In the genomic region with DNA sequence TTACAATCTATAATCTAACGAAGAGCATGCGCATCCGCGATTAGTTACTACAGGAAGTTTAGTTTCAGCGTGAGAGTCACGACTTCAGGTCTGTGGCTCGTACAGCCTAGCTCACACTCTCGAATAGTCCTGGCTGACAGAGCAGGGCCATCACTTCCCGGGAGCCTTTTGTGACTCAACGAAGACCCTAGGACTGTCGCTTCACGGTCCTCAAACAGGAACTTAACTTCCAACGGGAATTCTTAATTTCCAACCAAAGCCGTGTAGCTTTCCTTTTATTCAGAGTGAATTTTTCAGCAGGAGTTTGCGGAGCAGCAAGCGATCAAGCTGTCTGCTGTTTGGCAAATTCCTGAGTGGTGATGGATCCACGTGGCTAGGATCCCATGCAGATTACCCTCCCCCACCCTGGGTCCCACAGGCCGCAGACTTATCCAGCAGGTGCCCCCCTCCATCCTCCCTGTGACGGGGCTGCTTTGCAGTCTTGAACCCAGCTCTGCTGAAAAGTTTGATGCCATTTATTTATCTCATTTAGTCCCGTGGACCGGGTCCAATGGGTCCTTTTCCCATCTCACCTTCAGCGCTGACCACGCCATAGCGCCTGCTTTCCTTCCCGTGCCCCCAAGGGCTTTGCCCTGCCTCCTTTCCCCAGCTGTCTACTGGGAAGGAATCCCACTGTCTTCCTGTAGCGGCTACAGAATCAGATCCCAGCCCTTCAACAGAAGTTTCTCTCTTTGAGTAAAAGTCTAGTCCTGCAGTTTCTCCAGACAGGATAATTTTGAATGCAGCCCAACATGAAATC, we compare ENCODE assay signal across 13 mouse cellular contexts.
DNase-seq lines count a peak whose midpoint lies in the region; ATAC-seq and TF ChIP-seq lines count a peak whose summit lies in the region.
"Had no signal": no experiment of that assay in that cellular context is flagged by ENCODE, and none has a peak within 500 bp of the region (broad histone marks: within the 10 kb centered on the region; RNA-seq: fewer than 3 reads in every experiment).

No protein-coding gene starts in this region.

- no peak for DNase-seq in intestine, embryonic 14.5 days (ENCODE audit: low spot score)
- DNase-seq in midbrain, embryonic 11.5 days (ENCODE audit: low spot score, missing footprints) = peak; percentile 78
- DNase-seq in Muller cell, postnatal 12 days (ENCODE audit: inconsistent ontology term) = no peak
- DNase-seq: forebrain, postnatal 0 days; right cerebral cortex, postnatal 25 days had no signal

- H3K36me3 ChIP-seq in intestine, embryonic 14.5 days (ENCODE audit: control insufficient read depth, insufficient read depth, low read length) = no peaks in the 10 kb centered on the region
- H3K36me3 ChIP-seq in intestine, postnatal 0 days (ENCODE audit: control insufficient read depth, insufficient read depth) = no peaks in the 10 kb centered on the region
- H3K36me3 ChIP-seq in midbrain, embryonic 11.5 days (ENCODE audit: control insufficient read depth, insufficient read depth, low read length) = no peaks in the 10 kb centered on the region
- no peaks in the 10 kb centered on the region for H3K36me3 ChIP-seq in midbrain, embryonic 16.5 days (ENCODE audit: control insufficient read depth, insufficient read depth, low read length)
- no peaks in the 10 kb centered on the region for H3K36me3 ChIP-seq in heart, embryonic 15.5 days
- H3K36me3 ChIP-seq: kidney, embryonic 15.5 days; neural tube, embryonic 13.5 days had no signal

- no peak overlapping the region for H3K9ac ChIP-seq in intestine, embryonic 14.5 days (ENCODE audit: low read length)
- no peak overlapping the region for H3K9ac ChIP-seq in intestine, postnatal 0 days (ENCODE audit: low read depth, low read length)
- H3K9ac ChIP-seq in midbrain, embryonic 11.5 days (ENCODE audit: low read length) = no peak overlapping the region
- H3K9ac ChIP-seq in midbrain, embryonic 16.5 days (ENCODE audit: low read depth, low read length) = no peak overlapping the region
- H3K9ac ChIP-seq in heart, embryonic 15.5 days = no peak overlapping the region
- H3K9ac ChIP-seq: forebrain, postnatal 0 days; kidney, embryonic 15.5 days; neural tube, embryonic 13.5 days had no signal

- peak overlapping the region; percentile 11; the same call in 1 of the 2 replicates for H3K4me2 ChIP-seq in intestine, embryonic 14.5 days (ENCODE audit: low read length)
- H3K4me2 ChIP-seq in intestine, postnatal 0 days (replicated peaks; ENCODE audit: low read depth) = no peak overlapping the region
- H3K4me2 ChIP-seq in midbrain, embryonic 11.5 days = no peak overlapping the region
- H3K4me2 ChIP-seq in midbrain, embryonic 16.5 days (ENCODE audit: low read length) = no peak overlapping the region
- peak overlapping the region; percentile 36 for H3K4me2 ChIP-seq in heart, embryonic 15.5 days
- H3K4me2 ChIP-seq: kidney, embryonic 15.5 days; neural tube, embryonic 13.5 days had no signal

- WGBS in intestine, embryonic 14.5 days = 73% methylated on average over 26 of the region's 26 CpGs
- WGBS in intestine, postnatal 0 days = 79% methylated on average over 26 of the region's 26 CpGs
- 79% methylated on average over 26 of the region's 26 CpGs for WGBS in midbrain, embryonic 11.5 days
- 77% methylated on average over 26 of the region's 26 CpGs for WGBS in midbrain, embryonic 16.5 days
- WGBS in heart, embryonic 15.5 days = 61% methylated on average over 26 of the region's 26 CpGs

- no peak overlapping the region for H3K27ac ChIP-seq in intestine, embryonic 14.5 days (ENCODE audit: low read depth)
- no peak overlapping the region for H3K27ac ChIP-seq in intestine, postnatal 0 days (ENCODE audit: low read depth, low read length)
- H3K27ac ChIP-seq in midbrain, embryonic 11.5 days (ENCODE audit: low read depth, low read length) = no peak overlapping the region
- no peak overlapping the region for H3K27ac ChIP-seq in midbrain, embryonic 16.5 days (ENCODE audit: low read length)
- H3K27ac ChIP-seq in heart, embryonic 15.5 days = peak overlapping the region; percentile 19; the same call in 1 of the 2 replicates
- H3K27ac ChIP-seq: hindbrain, postnatal 0 days; kidney, embryonic 15.5 days; neural tube, embryonic 13.5 days had no signal

- no peak for TF ChIP-seq CTCF in intestine, postnatal 0 days (IDR thresholded peaks at IDR 0.05; ENCODE audit: low read depth)

- no peak for ATAC-seq in intestine, embryonic 14.5 days (replicated peaks; ENCODE audit: low FRiP score, low TSS enrichment, low read depth)
- ATAC-seq in intestine, postnatal 0 days = no peak
- no peak for ATAC-seq in midbrain, embryonic 11.5 days (ENCODE audit: low FRiP score)
- ATAC-seq in midbrain, embryonic 16.5 days = no peak
- ATAC-seq in heart, embryonic 15.5 days (replicated peaks; ENCODE audit: insufficient number of reproducible peaks, insufficient read depth, low FRiP score, low read depth) = no peak
- no peak for ATAC-seq in activated CD4-positive, CD25-positive, alpha-beta regulatory T cell, adult 4 months
- ATAC-seq: forebrain, postnatal 0 days; hindbrain, postnatal 0 days had no signal

- no peaks in the 10 kb centered on the region for H3K9me3 ChIP-seq in intestine, embryonic 14.5 days (ENCODE audit: control insufficient read depth, low read length)
- no peaks in the 10 kb centered on the region for H3K9me3 ChIP-seq in intestine, postnatal 0 days (ENCODE audit: control insufficient read depth)
- no peaks in the 10 kb centered on the region for H3K9me3 ChIP-seq in midbrain, embryonic 11.5 days (ENCODE audit: control insufficient read depth, low read length)
- H3K9me3 ChIP-seq in midbrain, embryonic 16.5 days (replicated peaks; ENCODE audit: control insufficient read depth, low read length, poor library complexity, severe bottlenecking) = no peaks in the 10 kb centered on the region
- no peaks in the 10 kb centered on the region for H3K9me3 ChIP-seq in heart, embryonic 15.5 days (replicated peaks)
- H3K9me3 ChIP-seq: kidney, embryonic 15.5 days; neural tube, embryonic 13.5 days had no signal

- peaks cover 9% of the 10 kb centered on the region for H3K4me1 ChIP-seq in intestine, embryonic 14.5 days (replicated peaks; ENCODE audit: control insufficient read depth, insufficient read depth, low read length)
- no peaks in the 10 kb centered on the region for H3K4me1 ChIP-seq in intestine, postnatal 0 days (replicated peaks; ENCODE audit: control insufficient read depth, insufficient read depth, low read length)
- H3K4me1 ChIP-seq in midbrain, embryonic 11.5 days (ENCODE audit: control insufficient read depth, insufficient read depth, low read length) = 0 out of 2 replicates have a peak, but pooled peaks cover 2% of the 10 kb centered on the region
- peaks cover 8% of the 10 kb centered on the region for H3K4me1 ChIP-seq in midbrain, embryonic 16.5 days (ENCODE audit: control insufficient read depth, insufficient read depth, low read length)
- peaks cover 12% of the 10 kb centered on the region for H3K4me1 ChIP-seq in heart, embryonic 15.5 days (replicated peaks)

- no peaks in the 10 kb centered on the region for H3K27me3 ChIP-seq in intestine, embryonic 14.5 days (replicated peaks; ENCODE audit: control insufficient read depth, insufficient read depth, low read length)
- H3K27me3 ChIP-seq in intestine, postnatal 0 days (replicated peaks; ENCODE audit: control insufficient read depth, insufficient read depth, low read length) = no peaks in the 10 kb centered on the region
- no peaks in the 10 kb centered on the region for H3K27me3 ChIP-seq in midbrain, embryonic 11.5 days (ENCODE audit: control insufficient read depth, insufficient read depth, low read length)
- no peaks in the 10 kb centered on the region for H3K27me3 ChIP-seq in midbrain, embryonic 16.5 days (ENCODE audit: control insufficient read depth, insufficient read depth, low read depth, low read length)
- no peaks in the 10 kb centered on the region for H3K27me3 ChIP-seq in heart, embryonic 15.5 days
- H3K27me3 ChIP-seq: kidney, embryonic 15.5 days; neural tube, embryonic 13.5 days had no signal

- H3K4me3 ChIP-seq in intestine, embryonic 14.5 days (ENCODE audit: low read depth, low read length) = no peak overlapping the region
- H3K4me3 ChIP-seq in intestine, postnatal 0 days (ENCODE audit: low read depth, low read length) = no peak overlapping the region
- no peak overlapping the region for H3K4me3 ChIP-seq in midbrain, embryonic 11.5 days (ENCODE audit: low read depth, low read length)
- no peak overlapping the region for H3K4me3 ChIP-seq in midbrain, embryonic 16.5 days (ENCODE audit: low read depth, low read length)
- H3K4me3 ChIP-seq in heart, embryonic 15.5 days = no peak overlapping the region
- H3K4me3 ChIP-seq: erythroblast, embryonic 14.5 days; kidney, embryonic 15.5 days; neural tube, embryonic 13.5 days had no signal

Comparison
In these comparisons a context has a peak if more than half of its experiments do, and no peak if none do; other contexts are left out.
1. H3K4me2 ChIP-seq: peak in intestine, embryonic 14.5 days (single experiment) and heart, embryonic 15.5 days (single experiment); none in intestine, postnatal 0 days (single experiment), midbrain, embryonic 11.5 days (single experiment) and midbrain, embryonic 16.5 days (single experiment).